In the genomic region with DNA sequence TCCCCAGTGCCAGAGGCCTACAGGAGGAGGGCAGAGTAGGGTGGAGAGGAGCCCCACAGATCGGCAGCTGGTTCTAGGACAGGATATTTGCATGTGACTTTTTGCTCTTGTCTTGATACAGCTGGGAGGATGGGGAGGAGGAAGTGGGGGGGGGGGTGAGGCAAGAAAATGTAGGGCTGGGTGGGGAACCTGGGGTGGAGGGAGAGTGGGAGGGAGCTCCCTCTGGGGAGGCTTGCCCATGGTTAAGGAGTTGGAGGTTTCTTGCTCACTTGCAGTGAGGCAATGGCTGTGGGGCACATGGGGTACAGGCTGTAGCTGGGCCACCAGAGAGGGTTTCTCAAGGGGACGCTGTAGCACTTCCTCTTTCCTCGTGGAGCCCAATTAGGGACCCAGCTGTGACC, we compare ENCODE assay signal across 9 mouse cellular contexts. TPM values are rescaled to one million over a fixed set of nuclear protein-coding genes. Genes with fewer than 3 reads are reported as not detected.
DNase-seq lines count a peak whose midpoint lies in the region; ATAC-seq and TF ChIP-seq lines count a peak whose summit lies in the region.
"Had no signal": no experiment of that assay in that cellular context is flagged by ENCODE, and none has a peak within 500 bp of the region (broad histone marks: within the 10 kb centered on the region; RNA-seq: fewer than 3 reads in every experiment).

No protein-coding gene starts in this region.

- peaks cover 35% of the 10 kb centered on the region for H3K36me3 ChIP-seq in heart, embryonic 13.5 days
- peaks cover 42% of the 10 kb centered on the region for H3K36me3 ChIP-seq in liver, embryonic 13.5 days
- peaks cover 25% of the 10 kb centered on the region for H3K36me3 ChIP-seq in spleen, adult 2 months (ENCODE audit: control insufficient read depth, insufficient read depth, low read length)

- no peak overlapping the region for H3K4me3 ChIP-seq in heart, embryonic 13.5 days
- H3K4me3 ChIP-seq in liver, embryonic 13.5 days (replicated peaks), result peak overlapping the region; percentile 84
- peak overlapping the region; percentile 81 for H3K4me3 ChIP-seq in spleen, adult 2 months (ENCODE audit: extremely low read depth, insufficient read depth, insufficient read length)

- intact Hi-C loops in heart, postnatal 25 days (cut with DNase I), result loop anchor here (2.0 kb wide), 1 partner anchor 23 kb away; no protein-coding TSS in a partner anchor

- H3K27ac ChIP-seq in heart, embryonic 13.5 days (replicated peaks), result no peak overlapping the region
- H3K27ac ChIP-seq in liver, embryonic 13.5 days, result peak overlapping the region; percentile 97
- peak overlapping the region; percentile 98 for H3K27ac ChIP-seq in spleen, adult 2 months (ENCODE audit: insufficient read depth, low read length)

- no peak for ATAC-seq in heart, embryonic 13.5 days (ENCODE audit: extremely low read depth, insufficient number of reproducible peaks, low FRiP score, low TSS enrichment)
- no peak for ATAC-seq in liver, embryonic 13.5 days (ENCODE audit: low read depth)

- H3K4me1 ChIP-seq in heart, embryonic 13.5 days, result peaks cover 38% of the 10 kb centered on the region
- H3K4me1 ChIP-seq in liver, embryonic 13.5 days (replicated peaks), result peaks cover 65% of the 10 kb centered on the region
- peaks cover 43% of the 10 kb centered on the region; the same call in 1 of the 2 replicates for H3K4me1 ChIP-seq in spleen, adult 2 months (ENCODE audit: control insufficient read depth, insufficient read depth, insufficient read length)

- peak; percentile 20; the same call in 1 of the 2 replicates for TF ChIP-seq POLR2A in spleen, adult 2 months (IDR thresholded peaks at IDR 0.05; ENCODE audit: low read depth, low read length)

- no peaks in the 10 kb centered on the region for H3K9me3 ChIP-seq in heart, embryonic 13.5 days
- no peaks in the 10 kb centered on the region for H3K9me3 ChIP-seq in liver, embryonic 13.5 days (replicated peaks)

- peak overlapping the region; percentile 96 for H3K9ac ChIP-seq in heart, embryonic 13.5 days
- H3K9ac ChIP-seq in liver, embryonic 13.5 days, result peak overlapping the region; percentile 95

- DNase-seq in heart, postnatal 25 days (ENCODE audit: low spot score), result no peak
- DNase-seq in MEL-GATA-1-ER (ENCODE audit: extremely low read depth, low read depth), result peak; percentile 64
- no peak for DNase-seq in liver, embryonic 13.5 days
- DNase-seq in spleen, adult 2 months (ENCODE audit: low read depth in 1 of 2, low spot score in 2 of 2), result peak in 1 of 2 experiments; percentile 70
- no peak for DNase-seq in layer of hippocampus, adult 18-20 months (ENCODE audit: low spot score in 2 of 2)
- no peak for DNase-seq in urinary bladder, postnatal 25 days (ENCODE audit: low spot score)
- no peak for DNase-seq in right cerebral cortex, postnatal 4 days
- DNase-seq: kidney, postnatal 14 days had no signal

- TF ChIP-seq CTCF in spleen, adult 2 months (IDR thresholded peaks at IDR 0.05; ENCODE audit: extremely low read depth, insufficient read depth, insufficient read length, insufficient replicate concordance), result no peak

- 35% methylated on average over 3 of the region's 3 CpGs for WGBS in heart, embryonic 13.5 days
- WGBS in liver, embryonic 13.5 days (ENCODE audit: insufficient replicate concordance), result 7% methylated on average over 3 of the region's 3 CpGs
- 2% methylated on average over 3 of the region's 3 CpGs for WGBS in spleen, adult 2 months

- peak overlapping the region; percentile 73 for H3K4me2 ChIP-seq in heart, embryonic 13.5 days
- H3K4me2 ChIP-seq in liver, embryonic 13.5 days, result peak overlapping the region; percentile 88

- H3K27me3 ChIP-seq in heart, embryonic 13.5 days (replicated peaks), result no peaks in the 10 kb centered on the region
- H3K27me3 ChIP-seq in liver, embryonic 13.5 days, result no peaks in the 10 kb centered on the region
- H3K27me3 ChIP-seq in spleen, adult 2 months (ENCODE audit: control insufficient read depth, insufficient read depth, low read length), result no peaks in the 10 kb centered on the region

RNA-seq across cellular contexts. Expression of gene Grk6, which starts 2.7 kb away (rescaled TPM):
- polyA plus RNA-seq in heart, embryonic 13.5 days (2015; fragmentation: Nextera tagmentation; extraction: Ambion mirVana), result 16.7 and 17.7 TPM in 2 replicates
- total RNA-seq in heart, postnatal 25 days (2021), result 10 to 100 TPM; 17.5 to 18.6 TPM
- polyA plus RNA-seq in liver, embryonic 13.5 days (2015; fragmentation: Nextera tagmentation; extraction: Ambion mirVana), result 23.7 and 25.2 TPM in 2 replicates
- polyA plus RNA-seq in spleen, adult 2 months (2012; rRNA removed), result 189 and 229 TPM in 2 replicates
- total RNA-seq in layer of hippocampus, adult 18-20 months (2021), result 10 to 100 TPM; 60.3 to 63.2 TPM

RNA-seq across cellular contexts. Expression of gene Prr7, which starts 16.5 kb away (rescaled TPM):
- not detected in 2 replicates for polyA plus RNA-seq in heart, embryonic 13.5 days (2015; fragmentation: Nextera tagmentation; extraction: Ambion mirVana)
- 1 to 10 TPM in 1 of 2 experiments, under 1 TPM in 1; 0.56 to 1.2 TPM for total RNA-seq in heart, postnatal 25 days (2021)
- polyA plus RNA-seq in liver, embryonic 13.5 days (2015; fragmentation: Nextera tagmentation; extraction: Ambion mirVana), result not detected in 2 replicates
- polyA plus RNA-seq in spleen, adult 2 months (2012; rRNA removed), result 16.2 and 33.9 TPM in 2 replicates
- total RNA-seq in layer of hippocampus, adult 18-20 months (2021), result 10 to 100 TPM; 75.6 to 79.2 TPM

RNA-seq across cellular contexts. Expression of gene F12, which starts 20.9 kb away (rescaled TPM):
- polyA plus RNA-seq in heart, embryonic 13.5 days (2015; fragmentation: Nextera tagmentation; extraction: Ambion mirVana), result 0.28 and 2.2 TPM in 2 replicates
- not detected for total RNA-seq in heart, postnatal 25 days (2021)
- polyA plus RNA-seq in liver, embryonic 13.5 days (2015; fragmentation: Nextera tagmentation; extraction: Ambion mirVana), result 56.5 and 59.8 TPM in 2 replicates
- polyA plus RNA-seq in spleen, adult 2 months (2012; rRNA removed), result 0.64 and 1.6 TPM in 2 replicates
- under 1 TPM; 0.32 to 0.36 TPM for total RNA-seq in layer of hippocampus, adult 18-20 months (2021)

RNA-seq across cellular contexts. Expression of gene Pfn3, which starts 32.5 kb away (rescaled TPM):
- polyA plus RNA-seq in heart, embryonic 13.5 days (2015; fragmentation: Nextera tagmentation; extraction: Ambion mirVana), result not detected in 2 replicates
- total RNA-seq in heart, postnatal 25 days (2021), result not detected
- polyA plus RNA-seq in liver, embryonic 13.5 days (2015; fragmentation: Nextera tagmentation; extraction: Ambion mirVana), result not detected in 2 replicates
- not detected in 2 replicates for polyA plus RNA-seq in spleen, adult 2 months (2012; rRNA removed)
- total RNA-seq in layer of hippocampus, adult 18-20 months (2021), result under 1 TPM in 1 of 2 experiments, not detected in 1; 0.68 TPM

RNA-seq across cellular contexts. Expression of gene Dbn1, which starts 40.4 kb away (rescaled TPM):
- polyA plus RNA-seq in heart, embryonic 13.5 days (2015; fragmentation: Nextera tagmentation; extraction: Ambion mirVana), result 83.8 and 84.9 TPM in 2 replicates
- total RNA-seq in heart, postnatal 25 days (2021), result 10 to 100 TPM; 10.6 to 10.8 TPM
- 11.5 and 12.3 TPM in 2 replicates for polyA plus RNA-seq in liver, embryonic 13.5 days (2015; fragmentation: Nextera tagmentation; extraction: Ambion mirVana)
- polyA plus RNA-seq in spleen, adult 2 months (2012; rRNA removed), result 12.8 and 14.2 TPM in 2 replicates
- 100 to 1,000 TPM; 359 to 362 TPM for total RNA-seq in layer of hippocampus, adult 18-20 months (2021)

Comparison
In these comparisons a context has a peak if more than half of its experiments do, and no peak if none do; other contexts are left out.
1. RNA of gene Prr7, which starts 16.5 kb away (polyA plus RNA-seq): 16.2 to 33.9 TPM in spleen, adult 2 months; not detected in heart, embryonic 13.5 days and not detected in liver, embryonic 13.5 days; every median in the first group is over 10 times any median in the second.
2. RNA of gene F12, which starts 20.9 kb away (polyA plus RNA-seq): 56.5 to 59.8 TPM in liver, embryonic 13.5 days; 0.64 to 1.6 TPM in spleen, adult 2 months and 0.28 to 2.2 TPM in heart, embryonic 13.5 days; every median in the first group is over 10 times any median in the second.